Mouse (Mus musculus) cerebellum, postnatal 25 days (tissue): ENCODE measurements around the gene Prr29.
"Not testable (repeated sequence)": the region's sequence is repeated elsewhere in the genome, so short reads cannot be mapped to it uniquely, and the experiment has no call there.

ENCODE experiments used
- DNase-seq, 2 experiments: peaks; one replicate each; pipeline ENCODE4 v3.0.0; 2021; ENCODE audit warnings: mixed read lengths in 2 of 2

Prr29 gene

GRCm38 (mm10) chr11:106365366-106365765, at the start of gene Prr29:
TSS of gene Prr29 (plus strand) at chr11:106365472.
- no peak for DNase-seq

- no peak for DNase-seq
Observed at GRCm38 (mm10) chr11:106316416-106316815, 48.9 kb upstream of the Prr29 start.

- no peak for DNase-seq
Observed at GRCm38 (mm10) chr11:106317801-106318200, 47.5 kb upstream of the Prr29 start.

GRCm38 (mm10) chr11:106318406-106319366, 46.6 kb upstream of the Prr29 start:
- DNase-seq, result no peak

GRCm38 (mm10) chr11:106324858-106325257, 40.4 kb upstream of the Prr29 start:
- DNase-seq, result no peak

- peak; percentile 71 to 87 for DNase-seq
Observed at GRCm38 (mm10) chr11:106325566-106326206, 39.6 kb upstream of the Prr29 start.

- DNase-seq, result no peak
Observed at GRCm38 (mm10) chr11:106326475-106326874, 38.8 kb upstream of the Prr29 start.

- no peak for DNase-seq
Observed at GRCm38 (mm10) chr11:106328521-106328920, 36.8 kb upstream of the Prr29 start.

- DNase-seq, result no peak
Observed at GRCm38 (mm10) chr11:106329128-106329527, 36.1 kb upstream of the Prr29 start.

- DNase-seq, result peak; percentile 41 to 56
Observed at GRCm38 (mm10) chr11:106329682-106330081, 35.6 kb upstream of the Prr29 start.

GRCm38 (mm10) chr11:106332458-106332857, 32.8 kb upstream of the Prr29 start:
- DNase-seq, result peak; percentile 43 to 70

- DNase-seq, result no peak
Observed at GRCm38 (mm10) chr11:106334066-106334465, 31.2 kb upstream of the Prr29 start.

GRCm38 (mm10) chr11:106338029-106338428, 27.2 kb upstream of the Prr29 start:
- DNase-seq, result no peak

GRCm38 (mm10) chr11:106338870-106339269, 26.4 kb upstream of the Prr29 start:
- no peak for DNase-seq

GRCm38 (mm10) chr11:106339323-106339722, 25.9 kb upstream of the Prr29 start:
- DNase-seq, result not testable (repeated sequence)

GRCm38 (mm10) chr11:106340990-106341520, 24.2 kb upstream of the Prr29 start:
- no peak for DNase-seq

- no peak for DNase-seq
Observed at GRCm38 (mm10) chr11:106344910-106345309, 20.4 kb upstream of the Prr29 start.

- DNase-seq, result no peak
Observed at GRCm38 (mm10) chr11:106349772-106350171, 15.5 kb upstream of the Prr29 start.

GRCm38 (mm10) chr11:106350853-106351252, 14.4 kb upstream of the Prr29 start:
- no peak for DNase-seq

- no peak for DNase-seq
Observed at GRCm38 (mm10) chr11:106351253-106351652, 14.0 kb upstream of the Prr29 start.

- DNase-seq, result no peak
Observed at GRCm38 (mm10) chr11:106351941-106352340, 13.3 kb upstream of the Prr29 start.

- no peak for DNase-seq
Observed at GRCm38 (mm10) chr11:106353188-106353587, 12.1 kb upstream of the Prr29 start, which contains the start of gene Scn4a. TSS of gene Scn4a (minus strand) at chr11:106353288.

- no peak for DNase-seq
Observed at GRCm38 (mm10) chr11:106354181-106354580, 11.1 kb upstream of the Prr29 start.
